Mouse (Mus musculus) heart, embryonic 11.5 days (tissue): ENCODE measurements around the gene Phf13. TPM values are rescaled to one million over a fixed set of nuclear protein-coding genes. Genes with fewer than 3 reads are reported as not detected.

ENCODE experiments used
- ATAC-seq: fragments of 200-750 bp; cut with Nextera tagmentation; replicated peaks from 2 replicates; pipeline ENCODE4 v1.8.0; 2017; ENCODE audit warnings: moderate library complexity; ENCODE audit not compliant: insufficient number of reproducible peaks, low FRiP score, low TSS enrichment
- H3K27ac ChIP-seq: fragments of 300-500 bp; sonication (generic); 2 replicates; pipeline ENCODE4 v1.5.1; 2014; ENCODE audit warnings: mild to moderate bottlenecking, low read depth, low read length
- H3K27me3 ChIP-seq: fragments of 300-500 bp; sonication (generic); 2 replicates; pipeline ENCODE4 v1.6.1; 2014; ENCODE audit warnings: mild to moderate bottlenecking, low read length, mixed read lengths; ENCODE audit not compliant: control insufficient read depth, insufficient read depth
- H3K36me3 ChIP-seq: fragments of 300-500 bp; sonication (generic); 2 replicates; pipeline ENCODE4 v1.6.1; 2014; ENCODE audit warnings: mild to moderate bottlenecking, low read length, moderate library complexity, mixed read lengths; ENCODE audit not compliant: control insufficient read depth, insufficient read depth
- H3K4me1 ChIP-seq: fragments of 300-500 bp; sonication (generic); 2 replicates; pipeline ENCODE4 v1.6.1; 2014; ENCODE audit warnings: low read length; ENCODE audit not compliant: control insufficient read depth, insufficient read depth
- H3K4me2 ChIP-seq: fragments of 300-500 bp; sonication (generic); 2 replicates; pipeline ENCODE4 v1.6.1; 2014; ENCODE audit warnings: mild to moderate bottlenecking, moderate library complexity
- H3K4me3 ChIP-seq: fragments of 300-500 bp; sonication (generic); 2 replicates; pipeline ENCODE4 v1.5.1; 2014; ENCODE audit warnings: low read depth, low read length
- H3K9ac ChIP-seq: fragments of 300-500 bp; sonication (generic); 2 replicates; pipeline ENCODE4 v1.6.1; 2014; ENCODE audit warnings: mild to moderate bottlenecking, low read depth, low read length, moderate library complexity
- H3K9me3 ChIP-seq: fragments of 300-500 bp; sonication (generic); replicated peaks from 2 replicates; pipeline ENCODE4 v1.6.1; 2016; ENCODE audit warnings: low read length; ENCODE audit not compliant: control insufficient read depth
- WGBS: fragments of 180-500 bp; shearing (Covaris S2); extraction: QIAGEN DNeasy Blood & Tissue Kit; methylation state at CpG from one replicate; pipeline ENCODE4 v1.1.7; 2014; ENCODE audit not compliant: insufficient replicate concordance; 5-methylcytosine and 5-hydroxymethylcytosine counted together
- polyA plus RNA-seq: library from polyadenylated mRNA; unstranded; fragments of >200 nt; fragmentation: Nextera tagmentation; extraction: Ambion mirVana; gene quantifications from 2 replicates; pipeline ENCODE4 v1.2.1, GENCODE M21; 2014

Phf13 gene
- polyA plus RNA-seq, 1 experiment from 2014 or later, result 14.3 TPM

- 81% methylated on average over 8 of the region's 8 CpGs for WGBS
- H3K4me2 ChIP-seq, result no peak overlapping the region
- peaks cover 22% of the 10 kb centered on the region for H3K36me3 ChIP-seq
- peak overlapping the region; percentile 7; the same call in 1 of the 2 replicates for H3K9ac ChIP-seq
- no peak overlapping the region for H3K27ac ChIP-seq
- no peak for ATAC-seq
- no peak overlapping the region for H3K4me3 ChIP-seq
- peaks cover 25% of the 10 kb centered on the region for H3K4me1 ChIP-seq
- no peaks in the 10 kb centered on the region for H3K9me3 ChIP-seq
- H3K27me3 ChIP-seq, result no peaks in the 10 kb centered on the region
These were observed 26.4 kb upstream of the Phf13 start for GRCm38 (mm10) chr4:152022506-152022905.

DNA sequence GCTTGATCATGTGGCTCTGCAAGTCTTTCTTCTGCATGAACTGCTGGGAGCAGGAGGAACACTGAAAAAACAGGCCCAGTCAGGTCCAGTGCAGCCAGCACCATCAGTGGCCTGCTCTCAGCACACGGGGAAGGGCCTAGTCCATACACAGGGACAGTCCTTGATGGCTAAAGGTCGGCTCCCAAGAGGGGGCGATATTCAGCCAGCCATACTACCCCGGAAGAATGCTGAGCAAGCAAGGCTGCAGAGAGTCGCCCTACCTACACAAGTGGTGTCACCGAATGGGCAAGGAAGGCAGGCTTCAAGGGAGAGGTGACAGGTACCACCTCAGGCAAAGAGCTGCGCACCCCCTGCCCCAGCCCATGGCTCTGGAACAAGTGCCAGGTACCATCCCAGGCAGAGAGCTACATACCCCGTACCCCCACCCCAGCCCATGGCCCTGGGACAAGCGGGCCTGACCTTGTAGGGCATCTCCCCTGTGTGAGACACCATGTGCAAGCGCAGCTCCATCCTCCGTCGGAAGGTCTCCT, 25.6 kb upstream of the Phf13 start:
- H3K4me2 ChIP-seq, result no peak overlapping the region
- ATAC-seq, result no peak
- H3K27ac ChIP-seq, result no peak overlapping the region
- no peak overlapping the region for H3K4me3 ChIP-seq
- peaks cover 25% of the 10 kb centered on the region for H3K36me3 ChIP-seq
- 71% methylated on average over 12 of the region's 12 CpGs for WGBS
- H3K4me1 ChIP-seq, result peaks cover 23% of the 10 kb centered on the region
- no peaks in the 10 kb centered on the region for H3K27me3 ChIP-seq
- no peaks in the 10 kb centered on the region for H3K9me3 ChIP-seq
- no peak overlapping the region for H3K9ac ChIP-seq

DNA sequence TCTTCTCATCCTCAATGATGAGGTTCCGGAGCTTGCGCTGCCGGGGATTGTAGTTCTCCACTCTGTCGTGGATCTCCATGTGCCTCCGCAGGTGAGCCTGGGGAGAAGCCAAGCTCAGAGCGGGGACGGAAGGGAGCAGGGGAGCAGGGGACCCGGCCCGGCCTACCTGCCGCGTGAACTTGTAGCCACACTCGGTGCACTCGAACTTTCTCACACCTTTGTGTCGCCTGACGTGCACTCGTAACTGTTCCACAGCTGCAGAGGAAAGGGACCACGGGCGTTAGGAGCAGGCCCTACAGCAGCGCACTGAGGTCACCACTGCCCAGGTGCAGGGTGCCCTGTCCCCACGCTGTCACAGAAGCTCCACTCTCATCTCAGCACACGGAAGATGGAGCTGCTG, 24.0 kb upstream of the Phf13 start:
- 91% methylated on average over 21 of the region's 21 CpGs for WGBS
- Histone ChIP-seq H3K4me1 (peaks cover 6% of the 10 kb centered on the region; the same call in 1 of the 2 replicates), H3K27me3 (no peaks in the 10 kb centered on the region), H3K4me2 (no peak overlapping the region), H3K9me3 (no peaks in the 10 kb centered on the region), H3K4me3 (no peak overlapping the region), H3K36me3 (peaks cover 35% of the 10 kb centered on the region), H3K27ac (no peak overlapping the region), H3K9ac (no peak overlapping the region)
- no peak for ATAC-seq

DNA sequence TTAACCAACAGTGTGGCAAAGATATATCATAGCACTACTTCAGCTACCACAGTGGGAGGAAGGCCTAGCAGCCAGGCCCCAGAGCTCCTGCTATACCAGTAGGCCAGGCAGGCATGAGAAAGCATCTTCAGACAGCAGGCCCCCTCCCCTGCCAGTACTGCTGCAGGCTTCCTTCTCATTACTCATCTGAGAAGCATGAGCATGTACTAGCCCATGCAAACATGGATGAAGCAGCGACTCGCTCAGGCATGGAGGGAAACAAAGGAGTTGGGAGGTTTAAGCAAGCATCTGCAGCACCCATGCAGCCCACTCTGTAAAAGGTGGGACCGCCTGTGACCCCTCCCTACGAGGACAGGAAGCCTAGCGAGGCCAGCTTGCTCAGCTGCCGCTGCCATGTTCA, 23.0 kb upstream of the Phf13 start:
- Histone ChIP-seq H3K27me3 (no peaks in the 10 kb centered on the region), H3K36me3 (peaks cover 42% of the 10 kb centered on the region), H3K4me2 (no peak overlapping the region), H3K27ac (no peak overlapping the region), H3K4me3 (no peak overlapping the region), H3K4me1 (no peaks in the 10 kb centered on the region; the same call in 1 of the 2 replicates), H3K9ac (no peak overlapping the region), H3K9me3 (no peaks in the 10 kb centered on the region)
- ATAC-seq, result no peak
- WGBS, result 81% methylated on average over 6 of the region's 6 CpGs

DNA sequence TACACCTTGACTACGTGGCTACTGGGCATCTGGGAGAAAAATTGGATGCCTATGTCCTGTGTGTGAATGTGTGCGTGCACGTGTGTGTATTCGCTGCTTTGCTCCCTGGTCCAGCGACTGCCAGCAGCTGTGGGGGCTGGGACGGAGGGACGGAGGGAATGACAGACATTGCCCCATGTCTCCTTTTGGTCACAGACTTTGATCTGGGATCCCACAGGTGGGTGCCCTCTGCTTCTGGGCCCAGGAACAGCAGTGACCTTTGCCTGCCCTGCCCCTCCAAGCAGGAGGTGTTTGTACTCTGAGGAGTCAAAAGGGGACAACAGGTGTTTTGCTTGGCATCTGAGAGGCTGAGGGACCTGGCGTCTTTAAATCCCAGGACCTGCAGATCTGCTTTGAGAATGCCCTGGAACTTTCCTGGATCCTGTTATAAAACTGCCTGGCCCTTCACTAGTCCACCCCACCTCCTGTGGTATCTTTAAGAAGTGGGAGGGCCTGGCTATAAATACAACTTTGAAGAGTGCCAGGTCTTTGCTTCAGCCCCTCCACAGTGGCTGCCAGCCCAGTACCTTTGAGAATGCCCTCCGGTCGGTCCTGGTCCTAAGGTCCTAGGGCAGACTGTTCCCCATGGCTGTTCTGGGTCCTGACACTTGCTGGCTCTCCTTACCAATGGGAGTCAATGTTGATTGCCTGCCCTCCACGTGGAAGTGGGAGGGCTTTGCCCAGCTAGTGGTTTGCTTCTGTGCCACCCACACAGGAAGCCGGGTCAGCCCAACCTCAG, 17.2 kb upstream of the Phf13 start:
- H3K27me3 ChIP-seq, result no peaks in the 10 kb centered on the region
- H3K36me3 ChIP-seq, result peaks cover 26% of the 10 kb centered on the region
- no peak overlapping the region for H3K4me3 ChIP-seq
- H3K9ac ChIP-seq, result 0 out of 2 replicates have a peak overlapping the region, but pooled peaks have one; percentile 3
- peak overlapping the region; percentile 36 for H3K4me2 ChIP-seq
- H3K9me3 ChIP-seq, result no peaks in the 10 kb centered on the region
- no peak for ATAC-seq
- H3K27ac ChIP-seq, result peak overlapping the region; percentile 10; the same call in 1 of the 2 replicates
- 72% methylated on average over 12 of the region's 12 CpGs for WGBS
- H3K4me1 ChIP-seq, result peaks cover 36% of the 10 kb centered on the region

GRCm38 (mm10) chr4:152012109-152012508, 16.1 kb upstream of the Phf13 start:
- no peaks in the 10 kb centered on the region for H3K27me3 ChIP-seq
- H3K4me2 ChIP-seq, result peak overlapping the region; percentile 99
- no peaks in the 10 kb centered on the region for H3K9me3 ChIP-seq
- peaks cover 46% of the 10 kb centered on the region for H3K4me1 ChIP-seq
- peaks cover 23% of the 10 kb centered on the region for H3K36me3 ChIP-seq
- H3K9ac ChIP-seq, result peak overlapping the region; percentile 28; the same call in 1 of the 2 replicates
- H3K27ac ChIP-seq, result no peak overlapping the region
- WGBS, result 85% methylated on average over 16 of the region's 16 CpGs
- peak overlapping the region; percentile 91 for H3K4me3 ChIP-seq
- no peak for ATAC-seq

DNA sequence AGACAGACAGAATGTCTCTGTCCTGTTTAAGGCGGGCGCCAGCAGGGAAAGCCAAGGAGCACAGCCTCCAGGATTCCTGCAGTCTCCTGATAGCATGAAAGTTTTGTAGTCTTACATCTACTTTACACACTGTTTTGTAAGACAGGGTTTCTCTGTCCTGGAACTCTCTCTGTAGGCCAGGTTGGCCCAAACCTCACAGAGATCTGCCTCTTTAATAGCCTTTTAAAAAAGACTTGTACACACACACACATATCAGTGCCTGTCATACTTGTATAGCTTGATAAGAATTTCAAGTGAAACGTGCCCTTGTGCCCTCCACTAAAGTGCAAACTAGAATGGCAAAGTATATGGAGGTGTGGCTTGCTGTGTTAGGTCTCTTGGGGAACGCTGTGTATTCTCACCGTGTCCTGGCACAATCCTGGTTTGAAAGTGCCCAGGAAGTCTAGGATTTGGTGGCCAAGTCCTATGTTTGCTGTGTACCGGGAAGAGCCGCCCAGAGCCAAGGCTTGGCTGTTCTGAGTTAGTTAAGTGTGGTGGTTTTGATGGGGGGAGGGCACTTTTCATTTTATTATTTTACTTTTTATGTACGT, 15.2 kb upstream of the Phf13 start:
- H3K4me2 ChIP-seq, result peak overlapping the region; percentile 99
- peak overlapping the region; percentile 91 for H3K4me3 ChIP-seq
- peak overlapping the region; percentile 96 for H3K27ac ChIP-seq
- H3K36me3 ChIP-seq, result peaks cover 23% of the 10 kb centered on the region
- peak overlapping the region; percentile 94 for H3K9ac ChIP-seq
- ATAC-seq, result no peak
- WGBS, result 53% methylated on average over 8 of the region's 8 CpGs
- H3K4me1 ChIP-seq, result peaks cover 49% of the 10 kb centered on the region
- no peaks in the 10 kb centered on the region for H3K9me3 ChIP-seq
- H3K27me3 ChIP-seq, result no peaks in the 10 kb centered on the region

DNA sequence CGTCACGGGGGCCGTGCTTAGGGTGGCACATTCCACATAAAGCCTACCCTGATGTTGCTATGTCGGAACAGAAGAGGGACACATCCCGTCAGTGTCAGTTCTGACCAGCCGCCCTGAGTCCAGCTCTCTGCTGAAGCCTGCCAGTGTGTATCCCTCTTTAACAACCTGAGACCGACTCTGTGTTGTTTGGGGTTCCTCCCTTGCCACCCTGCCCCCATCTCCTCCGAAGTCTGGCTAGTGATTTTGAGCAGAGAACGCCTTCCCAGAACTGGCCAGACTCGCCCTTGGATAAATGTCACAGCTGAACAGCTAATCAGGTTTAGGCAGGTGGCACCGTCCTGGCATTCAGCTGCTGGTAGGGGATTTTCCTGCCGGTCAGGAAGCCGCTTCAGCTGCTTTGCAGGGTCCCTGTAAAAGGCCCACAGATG, 14.7 kb upstream of the Phf13 start:
- Histone ChIP-seq H3K9ac (peak overlapping the region; percentile 94), H3K27ac (peak overlapping the region; percentile 96), H3K4me1 (peaks cover 49% of the 10 kb centered on the region), H3K27me3 (no peaks in the 10 kb centered on the region), H3K9me3 (no peaks in the 10 kb centered on the region), H3K4me3 (peak overlapping the region; percentile 91), H3K4me2 (peak overlapping the region; percentile 99), H3K36me3 (peaks cover 19% of the 10 kb centered on the region)
- 8% methylated on average over 13 of the region's 13 CpGs for WGBS
- no peak; the same call in 1 of the 2 replicates for ATAC-seq
